Mouse (Mus musculus): ENCODE results near the gene Gk2. TPM values are rescaled to one million over a fixed set of nuclear protein-coding genes. Genes with fewer than 3 reads are reported as not detected.

Gk2 gene
- polyA plus RNA-seq (2012; rRNA removed): not detected in 2 replicates

DNA sequence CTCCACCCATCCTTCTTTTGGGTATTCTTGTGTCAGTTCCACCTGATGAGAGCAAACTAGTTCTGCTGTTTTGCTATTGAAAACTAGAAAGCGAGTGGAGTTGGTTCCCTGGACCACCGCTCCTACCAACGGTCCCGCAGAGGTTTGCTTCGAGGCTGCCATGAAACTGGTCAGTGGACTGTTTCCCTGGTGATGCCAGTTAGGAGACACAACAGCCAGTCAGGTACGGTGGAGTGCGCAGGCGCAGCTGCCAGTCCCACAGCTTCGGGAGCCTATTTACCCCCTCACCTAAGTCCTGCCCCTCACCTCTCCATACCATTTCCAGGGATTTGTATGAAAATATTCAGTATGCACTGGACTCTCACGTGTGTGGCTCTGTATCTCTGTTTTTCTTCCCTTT is at the start of gene Gk2:
Gene Gk2 (minus strand): TSS at position 206 of the 400 bp plus-strand sequence.
- DNase-seq (ENCODE audit: low read depth, low spot score): no peak
- 91% methylated on average over 10 of the region's 10 CpGs for WGBS

- DNase-seq (ENCODE audit: low read depth, low spot score): no peak
Observed at GRCm38 (mm10) chr5:97498041-97498440, 41.2 kb upstream of the Gk2 start.

GRCm38 (mm10) chr5:97495488-97496092 is 38.8 kb upstream of the Gk2 start:
- 65% methylated on average over 5 of the region's 5 CpGs for WGBS
- DNase-seq (ENCODE audit: low read depth, low spot score): no peak

DNA sequence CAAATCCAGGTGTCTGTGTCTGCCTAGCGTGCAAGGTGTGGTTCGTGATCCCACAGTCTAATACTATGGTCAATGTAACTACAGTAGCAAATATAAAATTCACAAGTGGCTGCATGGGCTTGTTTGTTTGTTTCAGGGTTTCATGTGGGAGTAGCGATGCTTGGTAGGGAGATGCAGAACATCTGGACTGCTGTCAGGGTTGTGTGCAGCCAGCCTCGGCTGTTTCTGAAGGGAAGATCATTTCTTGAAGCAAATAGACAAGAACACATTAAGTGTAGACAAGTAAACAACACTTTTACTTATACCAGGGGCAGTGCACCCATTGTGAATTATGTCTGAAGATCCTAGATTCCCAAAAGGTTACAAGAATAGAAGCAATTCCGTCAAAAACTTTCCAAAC is 36.6 kb upstream of the Gk2 start:
- DNase-seq (ENCODE audit: low read depth, low spot score): no peak
- WGBS: 66% methylated on average over 5 of the region's 5 CpGs

- no peak for DNase-seq (ENCODE audit: low read depth, low spot score)
- WGBS: 74% methylated on average over 5 of the region's 5 CpGs
Observed at GRCm38 (mm10) chr5:97486141-97486540, 29.3 kb upstream of the Gk2 start.

GRCm38 (mm10) chr5:97479991-97480390 is 23.2 kb upstream of the Gk2 start:
- no peak for DNase-seq (ENCODE audit: low read depth, low spot score)
- WGBS: 54% methylated on average over 1 of the region's 1 CpGs

DNA sequence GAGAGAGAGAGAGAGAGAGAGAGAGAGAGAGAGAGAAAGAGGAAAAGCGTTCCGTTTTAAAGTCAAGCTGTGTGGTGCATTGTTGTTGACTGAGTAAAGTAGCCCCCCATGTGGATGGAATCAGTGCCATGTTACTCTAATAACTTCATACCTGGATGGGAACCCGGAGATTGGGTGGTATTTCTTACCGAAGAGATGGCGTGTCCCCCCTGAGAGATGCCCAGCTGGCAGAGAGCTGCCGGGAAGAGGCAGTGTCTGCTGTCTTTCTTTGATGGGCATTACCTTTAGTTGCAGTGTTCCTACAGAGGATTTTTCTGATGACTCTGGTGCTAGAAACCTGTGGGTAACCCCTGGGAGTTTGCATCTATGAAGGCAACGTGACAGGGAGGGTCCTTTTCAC is 10.4 kb upstream of the Gk2 start:
- DNase-seq (ENCODE audit: low read depth, low spot score): no peak
- 85% methylated on average over 7 of the region's 7 CpGs for WGBS

GRCm38 (mm10) chr5:97466430-97467158 is 9.8 kb upstream of the Gk2 start:
- DNase-seq (ENCODE audit: low read depth, low spot score): no peak
- 76% methylated on average over 10 of the region's 10 CpGs for WGBS

GRCm38 (mm10) chr5:97465956-97466355 is 9.1 kb upstream of the Gk2 start:
- no peak for DNase-seq (ENCODE audit: low read depth, low spot score)
- 75% methylated on average over 3 of the region's 3 CpGs for WGBS

DNA sequence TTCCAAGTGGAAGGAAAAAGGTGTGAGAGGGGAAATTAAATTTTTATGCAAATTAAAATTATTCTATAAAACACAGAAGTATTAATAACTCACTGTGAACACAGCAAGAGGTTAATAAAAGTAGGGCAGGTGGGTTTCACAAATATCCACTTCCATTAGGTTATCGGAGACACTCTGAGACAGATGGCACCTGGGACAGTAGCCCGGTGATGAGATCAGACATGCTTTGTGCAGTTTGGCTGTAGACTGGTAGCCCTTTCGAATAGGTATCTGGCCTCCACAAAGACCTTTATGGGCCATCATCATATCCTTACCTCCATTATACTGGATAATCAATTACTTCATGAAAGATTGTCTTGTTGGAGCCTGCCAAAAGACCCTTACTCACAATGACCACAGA is 6.0 kb upstream of the Gk2 start:
- no peak for DNase-seq (ENCODE audit: low read depth, low spot score)
- 91% methylated on average over 3 of the region's 3 CpGs for WGBS

- WGBS: 81% methylated on average over 4 of the region's 4 CpGs
Observed at GRCm38 (mm10) chr5:97451451-97451850, 5.4 kb downstream of the Gk2 start.

GRCm38 (mm10) chr5:97444191-97444590 is 12.6 kb downstream of the Gk2 start:
- 37% methylated on average over 1 of the region's 1 CpGs for WGBS
- DNase-seq (ENCODE audit: low read depth, low spot score): no peak

More at GRCm38 (mm10) chr5:97451451-97451850, 5.4 kb downstream of the Gk2 start:
- no peak for DNase-seq (ENCODE audit: low read depth, low spot score)

- 81% methylated on average over 2 of the region's 2 CpGs for WGBS
- no peak for DNase-seq (ENCODE audit: low read depth, low spot score)
Observed at GRCm38 (mm10) chr5:97432512-97432911, 24.3 kb downstream of the Gk2 start.

DNA sequence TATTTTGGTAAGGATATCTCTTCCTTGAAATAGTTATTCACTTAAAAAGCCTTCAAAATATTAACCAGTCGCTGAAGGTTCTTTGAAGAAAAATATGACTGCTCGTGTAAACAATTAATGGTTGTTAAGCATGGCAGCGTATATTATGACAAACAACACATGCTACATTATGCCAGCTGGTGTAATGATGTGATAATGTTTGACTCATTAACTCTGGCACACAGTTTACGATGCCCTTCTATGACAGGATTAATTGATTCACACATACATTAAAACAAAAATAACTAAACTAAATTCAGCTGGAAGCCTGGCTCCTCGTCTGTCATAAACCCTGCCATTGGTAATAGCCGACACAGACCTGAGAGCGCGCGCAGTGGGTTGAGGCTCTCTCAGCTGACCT is 26.8 kb downstream of the Gk2 start:
- no peak for DNase-seq (ENCODE audit: low read depth, low spot score)
- WGBS: 76% methylated on average over 9 of the region's 9 CpGs

- 78% methylated on average over 2 of the region's 2 CpGs for WGBS
- no peak for DNase-seq (ENCODE audit: low read depth, low spot score)
Observed at GRCm38 (mm10) chr5:97421669-97422068, 35.2 kb downstream of the Gk2 start.

DNA sequence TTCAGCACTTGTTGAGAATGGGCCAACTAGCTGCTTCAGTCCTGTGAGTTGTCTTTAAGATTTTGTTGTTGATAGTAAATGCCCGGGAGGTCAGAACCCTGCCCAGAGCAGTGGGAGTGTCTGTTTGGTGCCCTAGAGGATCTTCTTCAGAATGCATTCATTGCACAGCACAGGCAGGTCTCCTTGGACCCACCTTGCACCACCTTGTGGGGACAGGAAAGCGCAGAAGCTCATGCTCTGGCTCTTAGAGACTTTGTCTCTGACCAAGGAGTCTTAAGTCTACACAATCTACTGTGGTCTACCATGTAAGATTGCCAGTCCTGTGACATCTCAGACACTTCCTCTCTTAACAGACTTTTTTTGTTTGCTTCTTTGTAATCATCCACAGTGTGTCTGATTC is 39.6 kb downstream of the Gk2 start:
- DNase-seq (ENCODE audit: low read depth, low spot score): no peak
- WGBS: 71% methylated on average over 2 of the region's 2 CpGs

GRCm38 (mm10) chr5:97415837-97416236 is 41.0 kb downstream of the Gk2 start:
- WGBS: 83% methylated on average over 6 of the region's 6 CpGs

GRCm38 (mm10) chr5:97413716-97414115 is 43.1 kb downstream of the Gk2 start:
- DNase-seq (ENCODE audit: low read depth, low spot score): no peak
- WGBS: 82% methylated on average over 3 of the region's 3 CpGs

More at GRCm38 (mm10) chr5:97415837-97416236, 41.0 kb downstream of the Gk2 start:
- no peak for DNase-seq (ENCODE audit: low read depth, low spot score)

DNA sequence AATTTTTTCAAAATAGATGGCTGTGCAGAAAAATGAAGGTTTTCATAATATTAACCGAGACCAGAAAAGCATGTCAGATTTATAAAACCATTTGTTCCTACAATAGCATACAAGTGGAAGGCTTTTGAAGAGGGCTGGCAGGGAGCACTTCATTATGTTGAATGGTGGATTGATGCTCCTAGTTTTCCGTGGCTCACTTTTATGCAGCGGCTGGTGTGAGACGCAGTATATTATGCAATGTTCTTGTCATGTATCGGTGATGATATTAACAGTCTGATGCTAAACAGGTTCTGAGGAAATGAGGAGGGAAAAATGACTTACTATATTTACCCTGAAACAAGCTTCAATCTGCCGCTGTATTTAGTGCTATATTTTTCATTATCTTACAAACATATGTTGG is 46.6 kb downstream of the Gk2 start:
- 81% methylated on average over 6 of the region's 6 CpGs for WGBS
- no peak for DNase-seq (ENCODE audit: low read depth, low spot score)

- no peak for DNase-seq (ENCODE audit: low read depth, low spot score)
- 57% methylated on average over 4 of the region's 4 CpGs for WGBS
Observed at GRCm38 (mm10) chr5:97409234-97409704, 47.6 kb downstream of the Gk2 start.
